Mouse (Mus musculus) MEL-GATA-1-ER (cell line): ENCODE measurements at regions not wholly inside any gene's neighbourhood (a gene's known extent, or its start where the extent isn't known, plus 50 kb on each side); places are given as distances from the start of the nearest gene placed in this dataset.
"Not testable (repeated sequence)": the region's sequence is repeated elsewhere in the genome, so short reads cannot be mapped to it uniquely, and the experiment has no call there.

ENCODE experiments used
- DNase-seq: peaks from one replicate; pipeline ENCODE4 v3.0.0-alpha.2; 2012; ENCODE audit warnings: low read depth; ENCODE audit errors: extremely low read depth

DNA sequence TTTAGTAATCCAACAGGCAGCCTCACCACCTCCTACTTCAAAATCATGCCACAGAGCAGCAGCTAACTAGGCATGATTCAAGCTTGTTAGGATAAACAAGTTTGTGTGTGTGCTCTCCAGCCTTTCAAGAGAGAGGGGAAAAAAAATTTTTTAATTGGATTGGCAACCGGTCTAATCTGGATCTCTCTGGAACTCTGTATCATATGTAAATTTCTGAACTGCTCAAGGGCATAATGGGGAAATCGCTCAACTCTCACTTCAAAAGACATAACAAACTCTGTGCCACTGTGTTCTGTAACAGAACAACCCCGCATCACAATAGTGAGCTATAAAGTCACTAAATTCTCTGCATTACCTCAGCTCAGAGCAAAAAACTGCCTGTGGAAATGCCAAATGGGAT is 147.9 kb upstream of the Krtap11-1 start:
- no peak for DNase-seq

DNA sequence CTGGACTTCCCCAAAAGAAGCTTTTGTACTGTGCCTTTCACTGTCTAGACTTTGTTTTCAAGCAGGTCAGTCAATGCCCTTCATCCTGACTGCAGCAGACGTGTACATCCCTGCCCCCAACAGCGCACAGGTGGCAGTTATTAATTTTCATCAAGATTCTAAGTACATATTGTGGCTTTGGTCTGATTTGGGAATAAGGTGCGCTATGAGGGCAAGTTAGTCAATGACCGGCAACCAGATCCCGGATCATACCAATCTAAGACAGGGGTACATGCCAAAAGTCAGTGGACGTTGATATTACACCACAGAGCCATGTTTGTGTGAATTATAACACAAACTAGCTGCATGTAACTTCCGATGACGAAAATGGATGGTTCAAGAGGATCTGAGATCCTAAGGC is 144.7 kb upstream of the Krtap11-1 start:
- DNase-seq: not testable (repeated sequence)

DNA sequence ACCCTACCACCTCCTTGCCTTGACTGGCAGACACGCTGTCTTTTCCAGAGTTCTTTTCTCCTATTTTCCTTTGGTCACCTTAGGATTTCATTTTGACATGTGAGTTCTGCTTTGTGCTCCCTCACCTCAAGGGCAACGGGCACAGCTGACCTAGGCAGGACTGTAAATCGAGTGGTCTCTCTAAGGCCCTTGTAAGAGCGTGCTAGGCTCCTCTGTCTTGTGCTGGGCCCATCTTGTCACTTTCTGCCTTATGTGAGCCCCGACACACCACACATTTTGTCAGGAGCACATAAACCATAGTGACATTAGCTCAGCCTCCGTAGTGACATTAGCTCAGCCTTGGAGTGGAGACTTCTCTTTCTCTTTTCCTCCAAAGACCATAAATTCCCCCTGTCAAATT is 133.3 kb upstream of the Krtap11-1 start:
- no peak for DNase-seq

DNA sequence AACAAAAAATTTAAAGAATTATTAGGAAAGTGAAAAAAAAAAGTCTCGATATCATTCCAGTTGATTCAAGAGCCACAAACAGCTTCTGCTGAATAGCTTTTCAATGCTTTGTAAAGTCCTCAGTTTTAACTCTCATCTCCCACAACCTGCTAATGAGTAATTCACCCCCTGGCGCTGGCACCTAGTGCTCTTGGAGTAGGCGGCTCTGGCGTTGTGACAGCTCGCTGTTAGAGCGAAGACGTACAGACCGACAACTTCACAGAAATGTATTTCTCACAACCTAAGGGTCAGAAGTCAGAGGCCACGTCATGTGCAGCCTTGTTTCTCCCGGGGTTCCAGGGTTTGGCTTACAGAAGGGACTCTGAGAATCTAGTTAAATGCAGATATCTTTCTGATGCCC is 132.2 kb upstream of the Krtap11-1 start:
- no peak for DNase-seq

DNA sequence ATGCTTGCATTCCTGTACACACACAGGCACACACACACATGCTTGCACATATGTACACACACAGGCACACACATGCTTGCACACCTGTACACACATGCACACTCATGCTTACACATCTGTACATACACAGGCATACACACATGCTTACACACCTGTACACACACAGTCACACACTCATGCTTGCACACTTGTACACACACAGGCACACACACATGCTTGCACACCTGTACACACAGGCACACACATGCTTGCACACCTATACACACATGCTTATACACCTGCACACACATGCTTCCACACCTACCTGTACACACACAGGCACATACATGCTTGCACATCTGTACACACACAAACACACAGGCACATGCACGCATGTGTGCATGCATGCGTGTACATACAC is 131.4 kb upstream of the Krtap11-1 start:
- DNase-seq: no peak

DNA sequence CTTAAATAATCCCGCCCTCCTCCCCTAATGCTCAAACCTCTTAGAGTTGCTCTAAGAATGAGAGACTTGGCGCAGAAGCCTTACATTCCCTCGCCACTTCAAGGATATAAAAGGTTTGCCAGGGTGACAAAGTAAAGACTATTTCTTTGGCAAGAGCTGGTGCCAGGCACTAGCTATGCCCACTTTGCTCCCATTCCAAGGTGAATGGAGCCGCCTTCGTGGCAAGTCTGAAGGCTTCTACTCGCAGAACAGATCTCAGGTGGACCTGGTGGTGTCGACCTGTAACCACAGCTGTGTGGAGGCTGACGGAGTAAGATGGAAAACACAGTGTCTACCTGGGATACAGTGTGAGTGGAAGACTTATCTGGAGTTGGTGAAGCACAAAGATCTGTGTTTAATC is 130.8 kb upstream of the Krtap11-1 start:
- DNase-seq: no peak

DNA sequence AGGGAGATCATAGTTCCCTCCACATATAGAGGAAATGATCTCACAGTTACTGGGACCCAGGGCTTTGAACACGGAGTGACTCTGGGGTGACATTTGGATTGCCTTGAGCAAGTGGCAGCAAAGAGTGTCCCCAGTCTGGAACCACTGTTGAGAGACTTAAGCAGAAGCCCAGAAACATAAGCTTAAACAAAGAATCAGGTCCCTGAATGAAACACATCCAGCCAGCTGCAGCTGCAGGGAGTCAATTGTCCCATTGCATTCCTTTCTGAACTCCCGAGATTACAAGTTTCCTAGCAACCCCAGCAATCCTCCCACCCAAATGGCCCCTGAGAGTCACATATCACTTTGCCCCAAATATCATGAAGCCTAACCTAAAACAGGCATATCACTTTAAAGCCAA is 128.7 kb upstream of the Krtap11-1 start:
- DNase-seq: no peak

DNA sequence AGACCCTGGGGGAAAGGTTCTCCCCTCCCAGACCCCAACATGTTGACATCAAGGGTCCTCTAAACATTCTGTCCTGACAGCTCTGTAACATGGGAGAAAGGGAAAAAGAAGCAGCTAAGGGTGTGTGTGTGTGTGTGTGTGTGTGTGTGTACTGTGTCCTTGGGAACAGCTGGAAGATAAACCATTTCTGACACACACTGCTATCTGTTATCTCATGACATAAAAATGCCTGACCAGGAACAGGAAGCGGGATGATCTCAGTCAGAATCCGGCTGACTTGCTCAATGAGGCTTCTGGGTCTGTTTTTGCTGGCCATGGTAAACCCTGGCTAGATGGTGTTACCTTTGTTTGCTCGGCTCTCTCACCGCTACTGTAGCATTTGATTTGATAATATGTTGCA is 124.8 kb upstream of the Krtap11-1 start:
- DNase-seq: no peak

DNA sequence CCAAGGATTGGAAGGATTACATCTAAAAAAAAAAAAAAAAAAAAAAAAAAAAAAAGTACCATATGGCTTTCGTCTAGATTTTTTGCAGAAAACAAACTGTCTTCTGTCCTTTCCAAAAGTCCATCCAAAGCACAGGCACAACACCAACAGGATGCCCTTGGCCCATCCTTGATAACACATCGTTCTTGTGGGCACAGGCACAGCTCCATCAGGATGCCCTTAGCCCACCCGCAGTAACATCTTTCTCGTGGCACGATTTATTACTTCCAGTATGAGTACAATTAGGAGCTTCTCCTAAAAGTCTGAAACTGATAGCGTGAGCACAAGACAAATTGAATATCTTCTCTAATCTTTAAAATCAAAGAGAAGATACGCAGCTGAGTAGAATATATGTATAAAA is 124.4 kb upstream of the Krtap11-1 start:
- DNase-seq: no peak

DNA sequence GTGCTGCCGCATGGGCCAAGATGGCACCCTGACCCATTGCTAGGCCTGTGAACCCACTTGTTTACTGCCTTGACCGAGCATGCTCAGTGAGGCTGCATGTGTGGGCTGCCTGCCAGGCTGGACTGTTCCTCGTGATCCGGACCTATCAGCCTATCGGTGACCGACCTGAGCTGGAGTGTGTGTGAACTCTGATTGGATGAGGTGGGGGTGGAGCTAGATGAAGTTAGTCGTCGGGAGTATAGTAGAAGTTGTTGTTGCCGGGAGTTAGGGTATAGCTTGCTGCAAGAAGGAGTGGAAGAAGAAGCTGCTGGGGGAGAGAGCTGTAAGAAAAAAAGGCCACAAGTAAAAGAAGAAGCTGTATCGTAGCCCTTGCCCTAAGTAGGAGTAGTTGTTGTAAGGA is 122.3 kb upstream of the Krtap11-1 start:
- peak; percentile 62 for DNase-seq

DNA sequence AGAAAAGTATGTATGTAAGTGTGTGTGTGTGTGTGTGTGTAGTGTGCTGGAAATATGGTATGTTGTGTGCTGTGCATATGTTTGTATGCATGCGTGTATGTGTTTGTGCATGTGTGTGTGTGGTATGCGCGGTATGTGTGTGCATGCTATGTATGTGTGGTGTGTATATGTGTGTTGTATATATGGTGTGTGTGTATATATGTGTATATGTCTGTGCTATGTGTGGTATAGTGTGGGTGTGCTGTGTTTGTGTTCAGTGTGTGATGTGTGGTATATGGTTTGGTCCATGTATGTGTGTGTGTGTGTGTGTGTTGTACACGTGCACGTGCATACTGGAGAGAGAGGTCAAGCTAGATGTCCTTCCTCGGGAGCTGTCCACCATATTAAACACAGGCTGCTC is 108.5 kb upstream of the Krtap11-1 start:
- DNase-seq: no peak

DNA sequence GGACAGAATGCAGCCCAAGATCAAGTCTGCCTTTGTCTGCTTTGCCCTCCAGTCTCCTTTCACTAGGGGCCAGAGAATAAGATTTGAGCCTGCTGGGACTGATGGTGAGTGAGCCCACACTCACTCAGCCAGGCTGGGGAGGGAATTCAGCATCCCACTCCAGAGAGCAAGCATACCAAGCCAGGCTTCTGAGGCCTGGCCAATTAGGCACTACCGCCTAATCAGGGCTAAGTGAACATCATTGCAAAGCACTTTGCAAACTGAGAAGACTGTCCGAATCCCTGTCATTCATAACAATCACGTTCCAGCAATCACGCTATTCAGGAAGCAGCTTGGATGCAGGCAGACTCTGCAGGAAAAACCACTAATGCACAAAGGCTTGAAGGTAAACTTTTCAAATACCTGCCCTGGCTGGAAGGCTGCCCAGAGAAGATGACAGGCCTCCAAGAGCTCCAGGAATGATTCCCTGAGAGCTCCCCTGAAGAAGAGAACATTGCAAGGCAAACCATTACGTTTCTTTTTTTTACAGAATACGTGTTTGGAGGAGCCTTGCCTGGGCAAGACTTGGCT is 107.5 kb upstream of the Krtap11-1 start:
- no peak for DNase-seq

DNA sequence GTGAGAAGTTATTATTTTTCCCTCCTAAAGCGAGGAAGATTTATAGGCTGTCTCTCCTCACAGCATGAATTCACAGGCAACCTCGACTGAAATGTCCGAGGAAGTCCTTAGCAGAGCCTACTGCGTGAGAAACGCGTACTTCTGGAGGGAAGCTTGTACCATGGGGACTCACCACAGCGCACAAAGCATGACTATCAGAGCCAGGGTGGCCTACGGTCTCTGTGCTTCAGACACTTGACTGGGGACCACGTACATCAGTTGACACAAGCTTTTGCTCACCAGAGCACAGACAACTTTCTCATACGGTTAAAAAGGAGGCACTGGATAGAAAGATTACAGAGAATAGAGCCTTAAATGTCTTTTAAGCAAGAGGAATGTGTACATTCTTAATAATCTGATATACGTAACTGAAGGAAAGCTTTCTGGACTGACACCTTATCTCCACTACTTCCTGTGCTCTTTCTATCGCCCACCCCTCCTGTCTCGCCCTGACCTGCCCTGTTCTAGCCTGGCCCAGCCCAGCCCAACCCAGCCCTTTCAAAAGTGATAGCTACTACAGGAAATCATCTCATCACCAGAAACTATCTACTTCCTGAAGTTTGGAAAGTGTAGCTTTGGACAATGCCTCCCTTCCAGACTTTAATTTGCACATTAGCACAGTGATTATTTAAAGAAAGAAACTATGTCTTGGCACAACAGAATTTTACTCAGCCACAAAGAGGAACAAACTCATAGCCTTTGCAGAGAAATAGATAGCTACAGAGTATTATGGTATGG is 104.2 kb upstream of the Krtap11-1 start:
- peak; percentile 85 for DNase-seq

DNA sequence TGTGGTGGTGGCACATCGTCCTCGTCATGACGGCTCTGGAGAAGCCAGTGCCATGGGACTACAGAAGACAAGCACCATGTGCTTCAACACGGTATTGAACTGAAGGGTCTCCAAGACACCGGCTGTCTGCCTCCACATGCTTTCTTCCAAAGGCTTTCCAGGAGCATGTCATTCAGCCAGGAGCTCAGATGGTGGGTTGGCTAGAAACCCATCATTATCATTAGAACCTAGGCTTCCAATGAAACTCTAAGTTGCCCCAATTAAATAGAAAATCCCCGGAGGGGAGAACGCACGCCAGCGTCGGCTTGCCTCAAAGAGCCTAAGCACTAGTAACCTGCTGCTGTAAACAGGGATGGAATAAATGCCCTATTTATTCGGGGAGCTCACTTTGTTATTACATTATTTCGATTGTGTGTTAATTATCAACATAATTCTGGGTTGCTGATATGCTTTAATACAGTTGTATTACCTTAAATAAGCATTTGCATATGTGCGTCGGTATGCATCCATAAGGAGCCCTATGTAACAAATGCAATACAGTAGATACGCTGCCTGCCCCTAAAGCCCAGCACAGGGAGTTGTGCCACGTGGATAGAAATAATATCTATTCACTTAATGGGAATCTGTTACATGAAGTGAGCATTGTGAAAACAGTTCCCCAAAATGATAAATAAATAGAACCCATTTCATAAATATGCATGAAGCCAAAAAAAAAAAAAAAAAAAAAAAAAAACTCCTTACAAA is 103.3 kb upstream of the Krtap11-1 start:
- DNase-seq: peak; percentile 6

DNA sequence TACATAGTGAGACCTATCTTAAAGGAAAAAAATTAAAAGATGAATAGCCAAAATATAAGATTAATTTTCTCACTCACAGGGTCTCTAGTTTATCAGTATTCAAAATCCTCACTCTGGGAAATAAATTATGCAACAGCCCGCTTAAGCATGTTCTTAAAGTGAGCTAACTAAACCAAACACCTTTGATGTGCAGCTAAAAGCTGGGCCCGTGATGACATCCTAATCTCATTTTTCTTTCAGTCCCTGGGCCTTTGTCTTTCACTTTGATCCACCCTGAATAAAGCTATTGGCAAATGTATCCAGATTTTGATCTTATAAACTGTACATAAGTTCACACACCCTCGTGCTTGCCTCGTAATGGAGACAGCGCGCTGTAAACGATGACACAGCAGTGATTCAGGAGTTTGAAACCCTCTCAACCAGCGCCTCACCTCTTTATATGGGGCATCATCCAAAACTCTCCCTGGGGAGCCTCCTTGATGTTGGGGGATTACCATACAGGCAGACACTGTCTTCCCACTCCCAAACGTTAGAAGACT is 100.3 kb upstream of the Krtap11-1 start:
- no peak for DNase-seq

DNA sequence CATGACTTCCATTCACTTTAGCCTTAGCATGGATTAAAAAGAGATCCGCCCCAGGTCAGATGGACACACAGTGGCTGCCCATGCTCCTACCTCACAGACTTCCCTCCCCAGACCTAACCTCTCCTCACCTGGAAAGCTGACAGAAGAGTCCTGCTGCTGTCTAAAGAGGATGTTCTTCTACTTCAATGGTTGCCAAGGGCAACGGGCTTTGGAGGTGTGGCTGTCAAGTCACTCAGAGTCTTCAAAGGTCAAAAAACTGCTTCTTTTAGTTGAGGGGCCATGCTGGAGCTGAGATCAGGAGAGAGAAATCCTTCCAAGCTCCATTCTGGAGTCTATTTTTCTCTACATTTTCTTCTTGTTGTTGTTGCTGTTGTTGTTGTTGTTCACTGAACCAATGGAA is 89.1 kb upstream of the Krtap11-1 start:
- no peak for DNase-seq

DNA sequence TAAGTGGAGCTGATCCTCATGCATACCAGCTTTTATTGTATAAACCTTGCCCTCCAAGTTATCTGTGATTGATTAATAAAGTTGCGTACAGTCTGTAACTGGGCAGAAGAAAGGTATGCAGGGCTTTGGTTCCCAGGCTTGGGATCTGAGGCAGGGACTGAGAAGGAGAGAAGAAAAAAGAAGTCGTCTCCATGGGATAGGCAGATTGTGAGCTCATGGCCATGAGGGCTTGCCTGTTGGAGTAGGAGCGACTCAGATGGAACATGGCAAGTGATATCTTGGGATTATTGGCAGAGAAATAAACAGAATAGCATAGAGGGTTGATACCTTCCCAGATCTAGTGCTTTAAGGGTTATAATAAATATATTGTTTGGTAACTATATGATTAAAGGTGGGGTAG is 85.1 kb upstream of the Krtap11-1 start:
- DNase-seq: no peak

DNA sequence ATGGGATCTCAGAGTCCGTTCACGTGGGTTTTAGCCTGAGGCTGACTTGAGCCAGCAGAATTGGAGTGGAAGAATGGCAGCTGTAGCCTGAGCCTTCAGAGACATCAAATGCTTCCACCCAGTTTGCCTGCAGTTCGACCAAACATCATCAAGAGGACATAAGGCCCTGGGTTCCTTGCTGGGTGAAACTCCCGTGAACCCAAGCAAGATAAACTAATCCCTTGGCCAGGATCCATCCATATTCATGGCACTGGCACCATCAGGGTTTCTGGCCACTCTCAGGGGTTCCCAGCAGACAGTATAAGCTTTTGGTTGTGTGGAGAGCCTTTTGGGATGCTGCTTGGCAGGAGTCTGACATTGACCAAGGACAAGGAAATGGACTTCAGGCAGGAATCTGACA is 77.7 kb upstream of the Krtap11-1 start:
- no peak for DNase-seq

DNA sequence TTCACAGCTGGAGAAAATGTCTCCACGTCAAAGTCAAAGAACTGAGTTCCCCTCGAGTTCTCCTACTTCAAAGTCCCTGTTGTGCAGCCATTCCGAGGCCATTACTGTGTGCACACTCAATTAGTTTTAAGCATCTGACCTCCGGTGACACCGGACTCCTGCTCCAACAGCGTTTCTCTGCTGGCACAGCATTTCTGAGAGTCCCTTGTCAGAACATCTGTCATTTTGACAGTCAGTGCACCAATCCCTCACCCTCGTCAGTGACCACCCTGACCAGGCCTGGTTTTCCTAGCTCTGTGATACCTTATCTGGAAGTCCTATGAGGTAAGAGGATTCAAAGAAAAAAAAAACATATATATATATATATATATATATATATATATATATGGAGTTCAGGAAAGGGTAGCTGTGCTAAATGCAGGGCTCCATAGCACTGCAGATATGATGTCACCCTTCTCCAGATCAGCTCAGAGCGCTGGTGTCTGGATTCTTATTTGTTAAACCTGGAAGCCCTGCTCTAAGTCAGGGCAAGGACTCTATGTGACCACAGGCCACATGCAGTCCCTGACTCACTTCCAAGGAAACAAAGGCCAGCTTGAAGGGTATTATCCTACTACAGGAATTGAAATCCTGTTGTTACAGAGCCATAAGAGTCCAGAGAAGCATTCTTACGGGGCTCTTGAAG is 63.1 kb upstream of the Krtap11-1 start:
- DNase-seq: no peak

DNA sequence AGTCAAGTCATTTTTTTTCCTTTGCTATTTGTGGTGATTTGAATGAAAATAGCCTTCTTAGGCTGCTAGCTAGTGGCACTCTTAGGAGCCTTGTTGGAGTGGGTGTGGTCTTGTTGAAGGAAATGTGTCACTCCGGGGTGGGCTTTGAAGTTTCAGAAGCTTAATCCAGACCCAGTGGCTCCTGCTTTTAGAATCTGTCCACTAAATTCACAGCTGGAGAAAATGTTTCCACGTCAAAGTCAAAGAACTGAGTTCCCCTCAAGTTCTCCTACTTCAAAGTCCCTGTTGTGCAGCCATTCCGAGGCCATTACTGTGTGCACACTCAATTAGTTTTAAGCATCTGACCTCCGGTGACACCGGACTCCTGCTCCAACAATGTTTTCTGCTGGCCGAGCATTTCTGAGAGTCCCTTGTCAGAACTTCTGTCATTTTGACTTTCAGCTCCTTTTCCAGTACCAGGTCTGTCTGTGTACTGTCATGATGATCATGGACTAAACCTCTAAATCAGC is 61.2 kb upstream of the Krtap11-1 start:
- no peak for DNase-seq

DNA sequence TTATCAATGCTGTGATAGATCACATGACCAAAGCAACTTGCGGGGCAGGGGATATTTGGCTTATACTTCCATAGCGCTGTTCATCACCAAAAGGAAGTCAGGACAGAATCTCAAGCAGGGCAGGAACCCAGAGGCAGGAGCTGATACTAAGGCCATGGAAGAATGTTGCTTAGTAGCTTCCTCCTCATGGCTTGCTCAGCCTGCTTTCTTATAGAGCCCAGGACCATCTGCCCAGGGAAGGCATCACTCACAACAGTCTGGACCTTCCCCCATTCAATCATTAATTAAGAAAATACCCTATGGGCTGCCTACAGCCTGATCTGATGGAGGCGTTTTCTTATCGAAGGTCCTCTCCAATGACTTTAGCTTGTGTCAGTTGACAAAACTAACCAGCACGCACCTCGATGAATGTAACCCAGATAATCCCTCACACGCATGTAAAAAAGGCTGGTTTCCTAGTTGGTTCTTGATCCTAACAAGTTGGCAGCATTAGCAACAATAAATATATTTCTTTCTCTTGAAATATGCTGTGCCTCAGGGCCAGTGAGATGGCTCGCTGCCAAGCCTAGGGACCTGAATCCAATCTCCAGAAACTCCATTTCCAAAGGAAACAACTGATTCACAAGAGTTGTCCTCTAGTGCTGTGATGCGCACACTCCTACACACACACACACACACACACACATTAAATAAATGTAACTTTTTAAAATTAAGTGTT is 60.6 kb upstream of the Krtap11-1 start:
- no peak for DNase-seq
